Mouse (Mus musculus): ENCODE data around the gene Gm11037.

The Gm11037 gene

GRCm38 (mm10) chr2:131148353-131149253 lies 15.3 kb downstream of the Gm11037 start:
- DNase-seq (ENCODE audit: low read depth, low spot score) = no peak

- DNase-seq (ENCODE audit: low read depth, low spot score) = no peak
Measured at GRCm38 (mm10) chr2:131149254-131149578, 15.9 kb downstream of the Gm11037 start.

DNA sequence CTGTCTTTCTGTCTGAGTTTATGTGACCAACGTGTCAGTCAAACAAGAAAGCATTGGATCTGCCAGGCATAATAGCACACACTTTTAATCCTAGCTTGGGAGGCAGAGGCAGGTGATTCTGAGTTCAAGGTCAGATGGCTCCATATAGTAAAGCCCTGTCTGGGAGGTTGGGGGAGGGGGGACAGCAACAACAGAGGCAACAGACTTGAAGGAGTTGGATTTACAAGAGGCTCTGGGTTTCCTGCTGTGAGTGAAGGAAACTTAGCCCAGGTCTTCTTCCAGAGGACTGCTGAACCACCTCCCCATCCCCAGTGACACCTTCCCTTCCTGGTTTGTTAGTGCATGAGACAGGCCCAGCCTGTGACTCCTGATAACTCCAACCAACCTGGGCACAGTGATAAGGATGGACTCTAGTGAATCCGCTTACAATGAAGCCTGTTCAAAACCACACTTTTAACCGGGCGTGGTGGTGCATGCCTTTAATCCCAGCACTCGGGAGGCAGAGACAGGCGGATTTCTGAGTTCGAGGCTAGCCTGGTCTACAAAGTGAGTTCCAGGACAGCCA lies 19.0 kb downstream of the Gm11037 start:
- DNase-seq (ENCODE audit: low read depth, low spot score) = no peak

DNA sequence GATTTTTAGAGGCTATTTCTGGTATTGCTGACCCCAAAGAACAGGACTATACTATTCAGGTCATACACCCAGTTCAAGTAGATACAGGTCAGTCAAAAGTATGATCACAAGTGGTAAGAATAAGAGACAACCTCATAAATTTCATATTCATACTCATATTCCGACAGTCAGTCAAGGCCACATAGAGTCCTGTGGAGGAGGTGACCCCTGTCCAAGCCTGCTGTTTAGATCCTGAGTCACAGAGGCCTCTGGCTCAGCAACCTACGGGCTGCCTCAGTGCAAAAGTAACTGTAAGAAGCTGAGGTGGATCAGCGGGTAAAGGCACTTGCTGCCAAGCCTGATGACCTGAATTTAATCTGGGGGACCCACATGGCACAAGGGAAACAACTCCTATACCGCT lies 20.7 kb downstream of the Gm11037 start:
- DNase-seq (ENCODE audit: low read depth, low spot score) = no peak

DNA sequence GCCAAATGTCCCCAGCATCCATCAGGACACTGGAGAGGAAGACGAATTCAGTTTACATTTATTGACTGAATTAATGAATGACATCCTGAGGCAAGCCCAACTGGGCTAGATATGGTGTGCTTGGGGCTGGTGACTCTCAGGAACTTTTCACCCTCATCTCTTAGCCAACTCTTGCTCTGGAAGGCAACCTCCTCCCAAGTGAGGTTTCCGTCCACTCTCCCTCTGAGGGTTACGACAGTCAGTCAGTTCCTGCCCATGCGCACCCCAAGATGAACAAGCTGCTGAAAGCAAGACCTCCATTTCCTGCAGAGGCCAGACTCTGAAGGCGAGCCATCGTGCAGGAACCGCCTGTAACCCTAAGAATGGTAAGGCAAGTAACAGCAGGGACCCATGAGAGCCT lies 23.7 kb downstream of the Gm11037 start:
- no peak for DNase-seq (ENCODE audit: low read depth, low spot score)

DNA sequence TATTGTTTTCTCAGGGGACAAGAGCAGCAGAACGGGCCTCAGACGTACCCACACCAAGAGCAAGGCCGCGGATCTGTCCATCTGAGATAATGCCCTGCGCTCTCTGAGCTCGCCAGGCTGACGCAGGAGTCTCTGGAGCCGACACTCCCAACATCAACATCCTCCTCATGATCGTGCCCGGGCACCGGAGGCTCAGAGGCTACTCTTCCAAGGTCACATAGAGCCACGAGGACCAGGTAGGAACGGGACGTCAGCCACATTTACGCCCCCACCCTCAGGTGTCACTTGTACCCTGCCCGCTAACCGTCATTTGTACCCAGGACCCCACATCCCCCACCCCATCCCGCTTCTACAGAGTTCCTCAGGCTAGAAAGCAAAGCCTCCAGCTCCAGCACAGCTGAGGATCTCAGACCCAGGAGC lies 26.2 kb downstream of the Gm11037 start:
- DNase-seq (ENCODE audit: low read depth, low spot score) = no peak

DNA sequence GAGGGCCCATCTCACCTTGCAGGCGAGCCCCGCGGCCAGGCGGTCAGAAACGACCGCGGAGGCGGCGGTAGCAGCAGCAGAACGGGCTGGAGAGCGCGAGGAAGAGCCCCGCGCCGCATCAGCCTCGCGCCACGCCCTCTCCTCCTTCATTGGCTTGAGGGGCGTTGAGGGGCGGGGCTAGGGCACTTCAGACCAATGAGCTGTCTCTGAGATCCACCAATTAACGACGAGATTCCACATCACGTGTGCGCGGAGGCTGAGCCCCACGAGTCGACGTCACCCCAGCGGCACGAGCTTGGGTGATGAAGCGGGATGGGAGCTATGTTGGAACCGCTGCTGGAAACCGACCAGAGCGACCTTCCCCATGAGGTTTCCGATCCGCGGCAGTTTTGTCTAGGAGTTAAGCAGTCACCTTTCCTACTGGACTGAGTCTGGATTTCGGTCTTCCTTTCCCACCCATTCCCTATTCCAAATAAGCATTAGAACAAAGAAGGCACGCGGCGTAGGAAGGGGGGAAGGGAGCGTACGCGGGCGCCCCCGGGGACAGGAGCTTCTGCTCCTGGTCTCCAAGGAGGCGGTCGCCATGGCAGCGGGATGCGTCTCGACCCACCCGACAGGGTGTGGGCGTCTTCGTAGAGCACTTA lies 26.8 kb downstream of the Gm11037 start, which contains the start of gene 1700037H04Rik:
1700037H04Rik (minus strand) TSS at position 144 of the 644 bp plus-strand sequence.
- peak; percentile 98 for DNase-seq (ENCODE audit: low read depth, low spot score)

DNA sequence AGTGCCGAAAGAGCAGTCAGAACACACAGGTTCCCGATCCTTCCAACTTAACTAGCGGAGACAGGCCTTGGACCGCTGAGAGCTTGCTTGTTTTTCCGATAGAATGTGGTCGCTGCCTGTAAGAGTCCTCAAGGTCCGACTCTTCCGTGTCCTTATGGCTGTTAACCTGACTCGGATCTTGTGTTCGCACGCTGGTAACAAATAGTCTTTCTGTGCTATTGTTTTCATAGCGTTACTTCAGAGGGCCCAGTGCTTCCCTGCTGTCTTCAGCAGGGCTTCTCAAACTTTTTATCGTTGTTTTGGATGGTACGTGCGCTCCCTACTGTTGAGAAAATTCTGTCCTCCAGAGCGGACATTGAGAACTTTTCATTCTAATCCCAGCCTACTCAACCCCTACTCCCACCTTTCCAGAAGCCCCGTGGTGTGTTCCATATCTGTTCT lies 27.4 kb downstream of the Gm11037 start:
- DNase-seq (ENCODE audit: low read depth, low spot score) = no peak

DNA sequence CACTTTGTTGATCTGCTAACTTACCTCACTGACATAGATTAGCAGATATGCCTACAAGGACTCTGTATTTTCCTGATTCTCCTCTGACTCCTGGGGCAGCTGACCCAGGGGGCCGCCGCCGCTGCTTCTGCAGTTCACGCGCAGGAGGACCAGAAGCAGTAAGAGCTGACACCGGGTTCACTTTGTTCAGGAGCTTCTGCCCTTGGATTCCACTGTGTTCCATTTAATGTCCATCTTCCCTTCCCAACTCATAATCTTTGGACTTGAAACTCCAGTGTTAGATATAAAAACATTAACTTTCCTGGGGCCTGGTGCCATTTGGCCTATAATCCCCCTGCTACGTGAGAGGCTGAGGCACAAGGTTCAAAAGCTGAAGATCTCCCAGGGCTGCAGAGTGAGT lies 30.6 kb downstream of the Gm11037 start:
- no peak for DNase-seq (ENCODE audit: low read depth, low spot score)

- DNase-seq (ENCODE audit: low read depth, low spot score) = no peak
Measured at GRCm38 (mm10) chr2:131166172-131166571, 32.9 kb downstream of the Gm11037 start.

DNA sequence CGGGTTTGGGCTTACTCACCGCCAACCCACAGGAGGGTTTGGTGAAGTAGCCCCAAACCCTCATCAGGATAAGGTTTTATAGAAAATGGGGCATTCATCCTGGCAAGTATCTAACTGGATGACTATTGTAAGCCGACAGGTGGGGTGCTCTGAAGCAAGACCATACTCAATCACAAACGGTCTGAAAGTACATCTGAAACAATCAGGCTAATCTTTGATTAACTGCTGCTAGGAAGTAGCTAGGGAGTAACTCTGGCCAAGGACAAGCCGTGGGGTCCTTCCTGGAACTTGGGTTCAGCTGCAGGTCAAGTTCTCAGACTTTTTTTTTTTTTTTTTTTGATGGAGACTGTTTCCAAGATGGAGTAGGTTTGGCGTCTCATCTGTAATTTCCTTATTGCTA lies 34.7 kb downstream of the Gm11037 start:
- no peak for DNase-seq (ENCODE audit: low read depth, low spot score)

- DNase-seq (ENCODE audit: low read depth, low spot score) = no peak
Measured at GRCm38 (mm10) chr2:131168914-131169313, 35.6 kb downstream of the Gm11037 start.

GRCm38 (mm10) chr2:131170936-131171335 lies 37.6 kb downstream of the Gm11037 start:
- DNase-seq (ENCODE audit: low read depth, low spot score) = no peak

DNA sequence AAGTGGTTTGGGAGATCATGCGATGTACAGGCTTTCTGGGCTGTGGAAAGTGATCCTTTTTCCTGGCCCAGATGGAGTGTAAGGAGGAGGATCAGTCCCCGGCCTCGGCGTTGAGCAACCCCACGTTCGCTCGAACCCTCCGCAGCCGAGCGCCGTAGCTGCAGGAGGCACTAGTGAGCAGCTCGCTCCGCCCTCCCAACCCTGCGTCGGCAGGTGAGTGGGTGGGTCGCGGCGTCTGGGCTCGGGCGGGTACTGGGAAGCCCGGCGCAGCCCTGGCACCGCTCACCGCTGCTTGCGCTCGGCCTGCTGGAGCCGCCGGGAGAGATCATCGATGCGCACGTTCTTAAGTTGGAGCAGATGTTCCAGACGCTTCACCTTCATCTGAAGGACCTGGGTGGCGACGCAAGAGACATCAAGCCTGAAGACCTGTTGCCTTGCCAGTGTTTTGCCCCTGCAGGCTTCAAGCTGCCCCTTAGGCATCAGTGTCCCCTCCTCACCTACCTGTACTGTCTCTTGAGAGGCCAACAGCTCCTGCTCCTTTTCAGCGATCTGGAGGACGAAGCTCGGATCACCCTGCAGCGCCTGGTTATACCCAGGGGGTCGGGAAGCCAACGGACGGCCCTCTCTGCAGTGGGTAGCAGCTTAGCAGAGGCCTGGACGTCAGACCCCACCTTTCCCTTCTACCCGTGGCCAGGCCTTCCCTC lies 38.3 kb downstream of the Gm11037 start:
- peak; percentile 47 for DNase-seq (ENCODE audit: low read depth, low spot score)

DNA sequence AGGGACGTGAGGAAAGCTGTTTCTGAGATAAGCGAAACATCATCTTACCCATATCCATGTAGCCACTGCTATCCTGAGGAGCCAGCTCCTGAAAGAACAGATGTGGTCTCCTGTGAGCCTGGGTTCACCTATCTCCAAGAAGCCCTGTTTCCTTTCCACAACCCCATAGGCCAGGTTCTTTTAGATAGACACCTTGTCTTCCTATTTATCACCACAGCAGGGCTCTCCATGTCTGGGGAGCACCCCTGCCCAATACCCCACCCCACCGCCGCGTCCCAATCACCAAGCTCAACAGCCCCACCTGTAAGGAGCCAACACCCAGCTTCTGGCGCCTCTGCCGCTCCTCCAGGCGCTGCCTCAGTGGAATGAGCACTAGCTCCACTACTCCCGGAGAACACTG lies 39.0 kb downstream of the Gm11037 start:
- DNase-seq (ENCODE audit: low read depth, low spot score) = no peak

DNA sequence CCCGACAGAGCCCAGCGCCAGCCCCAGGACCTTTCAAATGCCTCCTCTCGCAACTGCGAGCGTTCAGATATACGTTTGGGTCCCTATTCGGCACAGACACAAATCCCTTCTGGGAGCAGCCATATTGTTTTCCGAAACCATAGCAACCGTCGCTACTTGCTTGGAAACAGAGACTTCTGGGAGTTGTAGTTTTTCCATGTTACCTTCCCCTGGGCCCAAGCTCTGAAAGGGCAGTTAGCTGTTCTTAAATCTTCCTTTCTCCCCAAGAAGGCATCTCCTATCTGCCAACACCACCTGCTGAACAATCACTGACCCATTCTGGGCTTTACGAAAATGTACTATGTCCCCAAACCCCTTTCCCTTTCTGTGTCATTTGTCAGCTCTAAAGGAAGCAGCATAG lies 41.4 kb downstream of the Gm11037 start:
- DNase-seq (ENCODE audit: low read depth, low spot score) = peak; percentile 86

DNA sequence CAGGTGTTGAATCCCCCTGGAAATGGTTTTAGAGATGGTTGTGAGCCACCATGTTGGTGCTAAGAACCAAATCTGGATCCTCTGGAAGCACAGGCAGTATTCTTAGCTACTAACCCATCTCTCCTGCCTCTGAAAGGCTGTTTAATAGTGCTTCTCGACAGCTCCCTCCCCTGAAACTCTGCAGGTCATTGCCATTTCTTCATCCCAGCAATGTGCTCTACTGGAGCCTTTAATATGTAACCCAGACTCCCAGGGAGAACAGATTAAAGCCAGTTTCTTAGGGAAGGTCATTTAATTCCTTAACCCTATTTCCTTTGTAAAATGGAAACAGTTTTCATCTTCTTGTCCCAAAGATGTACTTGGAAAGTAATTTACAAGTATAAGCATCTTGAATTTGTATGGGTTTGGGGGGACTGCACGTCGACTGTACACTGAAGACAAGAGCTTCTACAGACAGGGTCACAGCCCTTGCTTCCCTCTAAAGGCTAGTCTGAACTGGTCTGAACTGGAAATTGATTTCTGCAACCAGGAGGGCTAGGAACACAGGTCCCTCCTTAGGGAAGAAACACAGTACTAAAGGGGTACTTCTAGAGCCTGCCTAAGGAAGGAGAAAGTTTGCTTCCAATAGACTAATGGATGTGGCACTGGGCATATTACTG lies 42.1 kb downstream of the Gm11037 start:
- DNase-seq (ENCODE audit: low read depth, low spot score) = no peak

DNA sequence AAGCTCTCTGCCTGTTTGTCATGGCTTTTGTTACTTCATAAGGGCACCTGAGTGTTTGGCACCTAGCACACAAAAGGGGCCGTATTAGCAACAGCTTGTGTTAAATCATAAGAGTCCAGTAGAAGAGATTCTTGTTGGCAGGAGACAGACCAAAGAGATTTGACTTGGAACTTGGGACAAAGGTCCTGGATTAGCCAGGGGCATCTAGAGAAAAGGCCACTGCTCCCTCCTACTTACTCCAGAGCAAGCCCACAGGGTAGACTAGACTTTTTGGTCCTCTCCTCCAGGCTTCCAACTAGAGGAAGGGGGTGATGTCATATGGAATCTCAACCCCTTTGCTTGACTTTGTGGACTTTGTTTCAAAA lies 42.6 kb downstream of the Gm11037 start:
- DNase-seq (ENCODE audit: low read depth, low spot score) = no peak

DNA sequence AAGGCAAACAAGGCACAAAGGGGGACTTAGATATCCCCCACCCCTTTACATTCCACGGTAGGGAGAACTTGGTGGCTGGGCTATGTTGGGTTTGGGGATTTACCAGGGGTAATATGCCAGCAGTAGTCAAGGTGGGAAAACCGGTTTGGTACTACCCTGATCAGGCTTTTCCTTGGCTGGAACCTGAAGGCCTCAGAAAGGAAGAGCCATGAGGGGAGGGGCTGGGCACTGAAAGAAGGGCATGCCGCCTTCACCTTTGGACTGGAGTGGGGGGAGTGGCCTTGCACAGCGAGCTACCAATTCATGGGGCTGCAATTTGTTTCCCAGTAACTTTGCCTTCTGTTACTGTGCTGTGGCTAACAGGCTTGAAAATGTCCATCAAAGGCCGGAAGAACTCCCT lies 43.2 kb downstream of the Gm11037 start:
- no peak for DNase-seq (ENCODE audit: low read depth, low spot score)

- DNase-seq (ENCODE audit: low read depth, low spot score) = no peak
Measured at GRCm38 (mm10) chr2:131177932-131178331, 44.6 kb downstream of the Gm11037 start.

GRCm38 (mm10) chr2:131178828-131179245 lies 45.5 kb downstream of the Gm11037 start:
- DNase-seq (ENCODE audit: low read depth, low spot score) = peak; percentile 31
